In the genomic region with DNA sequence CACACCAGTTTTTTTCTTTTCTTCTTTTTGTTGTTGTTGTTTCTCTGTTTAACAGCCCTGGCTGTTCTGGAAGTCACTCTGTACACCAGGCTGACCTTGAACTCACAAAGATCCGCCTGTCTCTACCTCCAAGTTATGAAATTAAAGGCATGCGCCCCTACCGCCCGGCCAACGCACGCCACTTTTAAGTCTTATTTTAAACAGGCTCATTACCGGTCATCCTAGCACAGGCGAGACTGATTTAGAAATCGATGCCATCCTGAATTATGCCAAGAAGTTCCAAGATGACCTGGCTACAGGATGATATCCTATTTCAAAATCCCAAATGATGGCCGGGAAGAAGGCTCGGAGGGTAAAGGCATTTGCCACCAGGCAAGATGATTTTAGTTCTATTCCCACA, we compare ENCODE assay signal across 8 mouse cellular contexts. TPM values are rescaled to one million over a fixed set of nuclear protein-coding genes. Genes with fewer than 3 reads are reported as not detected.
A peak's percentile ranks its signal among the peaks of the same experiment; 100 is the strongest.
DNase-seq lines count a peak whose midpoint lies in the region; ATAC-seq and TF ChIP-seq lines count a peak whose summit lies in the region.

A gene (plus strand): TSS at position 33 of the 400 bp plus-strand sequence.

- peaks cover 1% of the 10 kb centered on the region for H3K4me1 ChIP-seq in ES-Bruce4 (ENCODE audit: control insufficient read depth, insufficient read depth, low read length)
- peaks cover 2% of the 10 kb centered on the region; the same call in 1 of the 2 replicates for H3K4me1 ChIP-seq in forebrain, embryonic 11.5 days (replicated peaks; ENCODE audit: control insufficient read depth, insufficient read depth, low read length)
- peaks cover 9% of the 10 kb centered on the region; the same call in 1 of the 2 replicates for H3K4me1 ChIP-seq in limb, embryonic 11.5 days (ENCODE audit: control insufficient read depth, insufficient read depth, low read length)
- peaks cover 21% of the 10 kb centered on the region for H3K4me1 ChIP-seq in midbrain, embryonic 13.5 days (replicated peaks)

- TF ChIP-seq POLR2A in ES-Bruce4 (IDR thresholded peaks at IDR 0.05; ENCODE audit: insufficient read depth, low read length), result no peak

- no peaks in the 10 kb centered on the region for H3K9me3 ChIP-seq in ES-Bruce4 (replicated peaks; ENCODE audit: control insufficient read depth, insufficient read depth, low read length, poor library complexity, severe bottlenecking)
- no peaks in the 10 kb centered on the region for H3K9me3 ChIP-seq in forebrain, embryonic 11.5 days (ENCODE audit: control insufficient read depth, low read length)
- H3K9me3 ChIP-seq in limb, embryonic 11.5 days (ENCODE audit: control insufficient read depth, low read length), result no peaks in the 10 kb centered on the region
- no peaks in the 10 kb centered on the region for H3K9me3 ChIP-seq in midbrain, embryonic 13.5 days

- peak within 1 kb of the TSS; percentile 61 for H3K4me2 ChIP-seq in forebrain, embryonic 11.5 days (ENCODE audit: low read depth, low read length, severe bottlenecking)
- H3K4me2 ChIP-seq in limb, embryonic 11.5 days (ENCODE audit: low read depth, severe bottlenecking), result peak within 1 kb of the TSS; percentile 55
- H3K4me2 ChIP-seq in midbrain, embryonic 13.5 days (replicated peaks), result peak within 1 kb of the TSS; percentile 73

- no peaks in the 10 kb centered on the region for H3K27me3 ChIP-seq in ES-Bruce4 (ENCODE audit: control insufficient read depth, insufficient read depth, low read length, poor library complexity, severe bottlenecking)
- H3K27me3 ChIP-seq in forebrain, embryonic 11.5 days (ENCODE audit: control insufficient read depth, insufficient read depth, low read length), result no peaks in the 10 kb centered on the region
- no peaks in the 10 kb centered on the region for H3K27me3 ChIP-seq in limb, embryonic 11.5 days (ENCODE audit: control insufficient read depth, insufficient read depth, low read length)
- H3K27me3 ChIP-seq in midbrain, embryonic 13.5 days, result no peaks in the 10 kb centered on the region

- peak; percentile 8 for TF ChIP-seq CTCF in ES-Bruce4 (IDR thresholded peaks at IDR 0.05; ENCODE audit: low read depth, low read length)

- no peak for TF ChIP-seq EP300 in ES-Bruce4 (IDR thresholded peaks at IDR 0.05; ENCODE audit: insufficient read depth, low read depth, low read length)

- peak within 1 kb of the TSS; percentile 77 for H3K4me3 ChIP-seq in ES-Bruce4 (ENCODE audit: low read depth, low read length)
- peak within 1 kb of the TSS; percentile 94 for H3K4me3 ChIP-seq in forebrain, embryonic 11.5 days (ENCODE audit: low read depth, low read length)
- H3K4me3 ChIP-seq in limb, embryonic 11.5 days (ENCODE audit: low read depth, low read length), result peak within 1 kb of the TSS; percentile 98
- H3K4me3 ChIP-seq in midbrain, embryonic 13.5 days (replicated peaks), result peak within 1 kb of the TSS; percentile 91

- peak within 1 kb of the TSS; percentile 91 for H3K9ac ChIP-seq in ES-Bruce4 (ENCODE audit: low read depth, poor library complexity, severe bottlenecking)
- H3K9ac ChIP-seq in forebrain, embryonic 11.5 days (ENCODE audit: low read length), result peak within 1 kb of the TSS; percentile 99
- peak within 1 kb of the TSS; percentile 97 for H3K9ac ChIP-seq in limb, embryonic 11.5 days (ENCODE audit: low read length)
- H3K9ac ChIP-seq in midbrain, embryonic 13.5 days (replicated peaks), result peak within 1 kb of the TSS; percentile 96

- intact Hi-C loops in heart, postnatal 25 days (cut with DNase I), result no loop called here

- H3K36me3 ChIP-seq in ES-Bruce4 (ENCODE audit: control insufficient read depth, insufficient read depth, low read length, poor library complexity, severe bottlenecking), result peaks cover 30% of the 10 kb centered on the region
- H3K36me3 ChIP-seq in forebrain, embryonic 11.5 days (ENCODE audit: control insufficient read depth, insufficient read depth, low read length), result peaks cover 9% of the 10 kb centered on the region; the same call in 1 of the 2 replicates
- H3K36me3 ChIP-seq in limb, embryonic 11.5 days (ENCODE audit: control insufficient read depth, insufficient read depth, low read length), result peaks cover 18% of the 10 kb centered on the region; the same call in 1 of the 2 replicates
- H3K36me3 ChIP-seq in midbrain, embryonic 13.5 days, result peaks cover 30% of the 10 kb centered on the region

- no peak for DNase-seq in forebrain, embryonic 11.5 days (ENCODE audit: low spot score)
- DNase-seq in heart, postnatal 25 days (ENCODE audit: low spot score), result no peak
- DNase-seq in limb, embryonic 11.5 days (ENCODE audit: low spot score), result no peak
- DNase-seq in thymus, postnatal 14 days, result peak; percentile 42
- DNase-seq in embryo, embryonic 10 days (ENCODE audit: low spot score), result no peak

- WGBS in forebrain, embryonic 11.5 days, result 85% methylated on average over 11 of the region's 11 CpGs
- whole genome bisulfite sequencing in limb, embryonic 11.5 days, result 78% methylated on average over 11 of the region's 11 CpGs
- 84% methylated on average over 11 of the region's 11 CpGs for WGBS in midbrain, embryonic 13.5 days

- peak within 1 kb of the TSS; percentile 92 for H3K27ac ChIP-seq in ES-Bruce4 (ENCODE audit: insufficient read depth, low read length)
- peak within 1 kb of the TSS; percentile 86 for H3K27ac ChIP-seq in forebrain, embryonic 11.5 days (ENCODE audit: low read depth, low read length)
- H3K27ac ChIP-seq in limb, embryonic 11.5 days (replicated peaks; ENCODE audit: low read depth, low read length), result peak within 1 kb of the TSS; percentile 93
- H3K27ac ChIP-seq in midbrain, embryonic 13.5 days, result peak within 1 kb of the TSS; percentile 95

- peak; percentile 58 for ATAC-seq in activated CD4-positive, CD25-positive, alpha-beta regulatory T cell, adult 4 months
- no peak for ATAC-seq in forebrain, embryonic 11.5 days (replicated peaks; ENCODE audit: low FRiP score)
- ATAC-seq in limb, embryonic 11.5 days (ENCODE audit: insufficient number of reproducible peaks, low FRiP score, low TSS enrichment, low read depth), result no peak
- no peak for ATAC-seq in midbrain, embryonic 13.5 days

RNA-seq across cellular contexts. Expression of the gene that starts here (rescaled TPM):
- polyA plus RNA-seq in ES-Bruce4 (2011; ENCODE audit: insufficient read depth, insufficient read length, low read depth, missing spikeins), result 19.5 and 20.5 TPM in 2 replicates
- 10 to 100 TPM; 18.5 to 21.5 TPM for polyA plus RNA-seq in activated CD4-positive, CD25-positive, alpha-beta regulatory T cell, adult 4 months (2017; shearing (Covaris generic))
- 41.0 and 44.3 TPM in 2 replicates for polyA plus RNA-seq in forebrain, embryonic 11.5 days (2014; fragmentation: Nextera tagmentation; extraction: Ambion mirVana)
- 10 to 100 TPM; 28.9 to 30.0 TPM for total RNA-seq in heart, postnatal 25 days (2021)
- polyA plus RNA-seq in limb, embryonic 11.5 days (2014; fragmentation: Nextera tagmentation; extraction: Ambion mirVana), result 45.0 and 46.7 TPM in 2 replicates
- 34.5 and 36.3 TPM in 2 replicates for polyA plus RNA-seq in midbrain, embryonic 13.5 days (2015; fragmentation: Nextera tagmentation; extraction: Ambion mirVana)
